Mouse (Mus musculus) ES-Bruce4 (cell line): ENCODE data around the gene Trim80. TPM values are rescaled to one million over a fixed set of nuclear protein-coding genes. Genes with fewer than 3 reads are reported as not detected.

Source experiments
- H3K27ac ChIP-seq: 2 replicates; pipeline ENCODE4 v1.5.1; 2012; ENCODE audit warnings: low read length, inconsistent platforms; ENCODE audit not compliant: insufficient read depth
- H3K27me3 ChIP-seq: 2 replicates; pipeline ENCODE4 v1.6.1; 2012; ENCODE audit warnings: mild to moderate bottlenecking, low read length, inconsistent platforms; ENCODE audit not compliant: control insufficient read depth, poor library complexity, insufficient read depth, severe bottlenecking
- H3K36me3 ChIP-seq: 2 replicates; pipeline ENCODE4 v1.6.1; 2012; ENCODE audit warnings: inconsistent platforms, mild to moderate bottlenecking, low read length, moderate library complexity; ENCODE audit not compliant: control insufficient read depth, poor library complexity, insufficient read depth, severe bottlenecking
- H3K4me1 ChIP-seq: one replicate; pipeline ENCODE4 v1.8.1; 2011; ENCODE audit warnings: low read length; ENCODE audit not compliant: control insufficient read depth, insufficient read depth
- H3K4me3 ChIP-seq: 2 replicates; pipeline ENCODE4 v1.5.1; 2011; ENCODE audit warnings: low read depth, mild to moderate bottlenecking, low read length
- H3K9ac ChIP-seq: 2 replicates; pipeline ENCODE4 v1.6.1; 2012; ENCODE audit warnings: low read depth, mild to moderate bottlenecking, inconsistent platforms; ENCODE audit not compliant: poor library complexity, severe bottlenecking
- H3K9me3 ChIP-seq: replicated peaks from 2 replicates; pipeline ENCODE4 v1.6.1; 2012; ENCODE audit warnings: mild to moderate bottlenecking, low read length, inconsistent platforms; ENCODE audit not compliant: control insufficient read depth, poor library complexity, insufficient read depth, severe bottlenecking
- CTCF ChIP-seq: IDR thresholded peaks from one replicate; pipeline ENCODE4 v1.8.1; 2011; ENCODE audit warnings: low read depth, low read length
- EP300 ChIP-seq: IDR thresholded peaks from 2 replicates; pipeline ENCODE4 v1.6.1; 2011; ENCODE audit warnings: low read depth, low read length; ENCODE audit not compliant: insufficient read depth
- POLR2A ChIP-seq: IDR thresholded peaks from one replicate; pipeline ENCODE4 v1.8.1; 2011; ENCODE audit warnings: low read length; ENCODE audit not compliant: insufficient read depth
- polyA plus RNA-seq: library from polyadenylated mRNA; stranded (reverse); fragments of >200 nt; gene quantifications from 2 replicates; pipeline ENCODE4 v1.2.4, GENCODE M21; 2011; ENCODE audit warnings: low read depth; ENCODE audit not compliant: missing spikeins, insufficient read depth, insufficient read length

Trim80 gene
- polyA plus RNA-seq, 1 experiment = not detected

- no peak overlapping the region for H3K9ac ChIP-seq
- TF ChIP-seq EP300 (no peak), CTCF (no peak), POLR2A (no peak)
- H3K4me3 ChIP-seq = no peak overlapping the region
- H3K27ac ChIP-seq = no peak overlapping the region
- H3K27me3 ChIP-seq = no peaks in the 10 kb centered on the region
- no peaks in the 10 kb centered on the region for H3K9me3 ChIP-seq
- H3K36me3 ChIP-seq = no peaks in the 10 kb centered on the region
- peaks cover 2% of the 10 kb centered on the region for H3K4me1 ChIP-seq
Measured at GRCm38 (mm10) chr11:115483278-115483677, 42.9 kb downstream of the Trim80 start.

GRCm38 (mm10) chr11:115483726-115484125, 43.4 kb downstream of the Trim80 start:
- Histone ChIP-seq H3K27ac (no peak overlapping the region), H3K4me3 (no peak overlapping the region), H3K27me3 (no peaks in the 10 kb centered on the region), H3K9ac (no peak overlapping the region), H3K9me3 (no peaks in the 10 kb centered on the region), H3K36me3 (no peaks in the 10 kb centered on the region), H3K4me1 (peaks cover 2% of the 10 kb centered on the region)
- TF ChIP-seq EP300 (no peak), CTCF (peak; percentile 73), POLR2A (no peak)

DNA sequence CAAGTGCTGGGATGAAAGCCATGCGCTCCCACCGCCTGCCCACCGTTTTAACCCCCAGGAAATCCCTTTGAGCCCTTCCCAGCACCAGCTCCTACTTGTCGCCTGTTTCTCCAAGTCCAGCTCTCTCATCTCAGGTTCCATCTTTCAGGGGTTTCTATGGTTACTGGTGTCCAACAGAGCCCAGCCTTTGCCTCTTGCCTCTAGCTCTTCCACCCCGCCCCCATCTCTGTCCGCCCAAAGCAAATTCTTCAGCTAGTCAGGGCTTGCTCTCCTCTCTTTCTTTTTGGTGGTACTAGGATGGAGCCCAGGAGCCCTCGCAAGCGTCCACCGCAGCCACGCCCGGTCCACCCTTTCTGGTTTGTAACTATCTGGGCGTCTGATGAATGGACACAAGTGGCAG, 44.8 kb downstream of the Trim80 start:
- Histone ChIP-seq H3K27me3 (no peaks in the 10 kb centered on the region), H3K9me3 (no peaks in the 10 kb centered on the region), H3K36me3 (no peaks in the 10 kb centered on the region), H3K4me3 (no peak overlapping the region), H3K4me1 (peaks cover 2% of the 10 kb centered on the region), H3K27ac (peak overlapping the region; percentile 80), H3K9ac (no peak overlapping the region)
- TF ChIP-seq POLR2A = no peak
- 0 out of 2 replicates have a peak, but pooled peaks have one; percentile 39 for TF ChIP-seq EP300

- H3K9ac ChIP-seq = no peak overlapping the region
- no peaks in the 10 kb centered on the region for H3K9me3 ChIP-seq
- peaks cover 2% of the 10 kb centered on the region for H3K4me1 ChIP-seq
- TF ChIP-seq EP300 (no peak), POLR2A (no peak), CTCF (no peak)
- no peaks in the 10 kb centered on the region for H3K36me3 ChIP-seq
- H3K4me3 ChIP-seq = no peak overlapping the region
- H3K27me3 ChIP-seq = no peaks in the 10 kb centered on the region
- H3K27ac ChIP-seq = no peak overlapping the region
Measured at GRCm38 (mm10) chr11:115488551-115489104, 48.3 kb downstream of the Trim80 start.

DNA sequence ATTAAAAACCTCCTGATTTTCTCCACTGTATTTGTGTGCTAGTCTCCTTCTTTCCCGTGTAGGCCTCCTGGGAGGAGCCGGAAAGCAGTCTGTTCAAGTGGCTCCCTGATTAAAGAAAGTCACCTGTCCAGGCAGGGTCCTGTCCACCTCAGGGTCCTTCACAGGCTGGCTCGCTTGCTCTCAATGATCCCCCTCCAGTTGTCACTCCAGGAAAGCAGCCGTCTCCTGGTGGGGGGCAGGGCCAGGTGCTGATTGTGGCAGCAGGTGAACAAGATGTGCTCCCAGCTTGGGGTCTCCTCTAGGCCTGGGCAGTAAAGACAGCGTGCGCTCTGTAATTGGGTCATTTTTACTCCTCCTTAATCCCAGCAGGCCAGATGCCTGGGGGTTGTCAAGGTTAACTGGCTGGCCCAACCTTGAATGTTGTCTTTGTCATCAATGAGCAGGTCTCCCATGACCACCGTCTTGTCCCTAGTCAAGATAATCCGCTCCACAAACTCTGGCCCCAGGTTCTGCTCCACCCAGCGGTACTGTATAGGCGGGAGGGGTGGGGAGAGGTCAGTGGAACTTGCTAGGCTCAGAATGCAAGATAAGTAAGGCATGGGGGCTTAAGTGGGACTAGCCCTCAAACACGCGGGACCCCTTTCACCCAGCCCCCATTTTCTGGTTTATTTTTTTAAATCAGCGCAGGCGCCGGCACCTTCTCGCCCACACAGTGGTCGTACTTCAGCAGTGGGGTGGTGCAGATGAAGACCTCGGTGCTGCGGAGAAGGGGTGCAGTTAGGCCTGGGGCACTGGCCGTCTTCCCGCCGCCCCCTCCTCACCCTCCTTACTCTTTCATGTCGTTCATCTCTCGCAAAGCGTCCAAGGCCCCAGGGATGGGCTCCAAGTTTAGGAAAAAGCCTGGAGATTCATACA, 50.4 kb downstream of the Trim80 start:
- H3K4me3 ChIP-seq = peak overlapping the region; percentile 76
- peak overlapping the region; percentile 73 for H3K9ac ChIP-seq
- no peak overlapping the region for H3K27ac ChIP-seq
- no peaks in the 10 kb centered on the region for H3K9me3 ChIP-seq
- no peaks in the 10 kb centered on the region for H3K27me3 ChIP-seq
- TF ChIP-seq CTCF (no peak), POLR2A (no peak), EP300 (no peak)
- no peaks in the 10 kb centered on the region for H3K36me3 ChIP-seq
- H3K4me1 ChIP-seq = no peaks in the 10 kb centered on the region
